In the genomic region with DNA sequence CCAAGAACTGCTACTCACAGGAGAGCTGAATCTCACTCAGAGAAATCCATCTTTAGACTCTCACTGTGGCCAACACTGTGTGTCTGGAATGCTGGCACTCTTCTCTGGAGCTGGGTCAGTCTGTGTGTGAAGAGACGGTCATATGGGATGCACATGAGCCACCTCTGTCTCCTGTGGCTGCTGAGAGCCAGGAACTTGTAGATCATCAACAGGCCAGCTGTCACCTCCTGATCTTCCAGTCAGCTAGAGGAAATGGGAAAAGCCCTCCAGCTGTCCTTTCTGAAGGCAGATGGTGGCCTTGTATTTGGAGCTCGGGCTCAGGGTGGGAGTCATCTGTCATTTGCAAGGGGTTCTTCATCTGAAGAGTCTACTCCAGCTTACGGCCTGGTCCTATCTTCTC, we compare ENCODE assay signal across 21 mouse cellular contexts.
DNase-seq lines count a peak whose midpoint lies in the region; ATAC-seq and TF ChIP-seq lines count a peak whose summit lies in the region.
"Had no signal": no experiment of that assay in that cellular context is flagged by ENCODE, and none has a peak within 500 bp of the region (broad histone marks: within the 10 kb centered on the region; RNA-seq: fewer than 3 reads in every experiment).

No protein-coding gene starts in this region.

- H3K4me1 ChIP-seq in heart, embryonic 10.5 days = peaks cover 7% of the 10 kb centered on the region
- H3K4me1 ChIP-seq in limb, embryonic 14.5 days (ENCODE audit: control insufficient read depth, insufficient read depth, low read length) = peaks cover 23% of the 10 kb centered on the region
- H3K4me1 ChIP-seq in limb, embryonic 10.5 days = peaks cover 44% of the 10 kb centered on the region
- H3K4me1 ChIP-seq in kidney, embryonic 16.5 days (ENCODE audit: insufficient read depth, low read length) = peaks cover 44% of the 10 kb centered on the region

- peaks cover 76% of the 10 kb centered on the region for H3K27me3 ChIP-seq in heart, embryonic 10.5 days (ENCODE audit: insufficient read depth, poor library complexity, severe bottlenecking)
- H3K27me3 ChIP-seq in limb, embryonic 14.5 days (ENCODE audit: control insufficient read depth, insufficient read depth, low read length) = no peaks in the 10 kb centered on the region
- H3K27me3 ChIP-seq in limb, embryonic 10.5 days (ENCODE audit: low read depth, poor library complexity, severe bottlenecking) = no peaks in the 10 kb centered on the region
- H3K27me3 ChIP-seq in kidney, embryonic 16.5 days (ENCODE audit: insufficient read depth, low read length) = no peaks in the 10 kb centered on the region
- H3K27me3 ChIP-seq: forebrain, embryonic 12.5 days; neural tube, embryonic 12.5 days had no signal

- 67% methylated on average over 3 of the region's 3 CpGs for WGBS in heart, embryonic 10.5 days
- 57% methylated on average over 3 of the region's 3 CpGs for WGBS in limb, embryonic 14.5 days
- 72% methylated on average over 3 of the region's 3 CpGs for WGBS in limb, embryonic 10.5 days
- WGBS in kidney, embryonic 16.5 days = 51% methylated on average over 3 of the region's 3 CpGs

- TF ChIP-seq POLR2A in limb, embryonic 14.5 days (IDR thresholded peaks at IDR 0.05; ENCODE audit: borderline replicate concordance, extremely low read depth, insufficient read depth, insufficient read length) = no peak

- peak; percentile 18 for DNase-seq in heart, postnatal 4 days
- DNase-seq in heart, embryonic 10.5 days (ENCODE audit: low spot score) = no peak
- DNase-seq in limb, embryonic 14.5 days (ENCODE audit: low spot score) = peak; percentile 40
- no peak for DNase-seq in limb, embryonic 10.5 days (ENCODE audit: low spot score)
- DNase-seq in kidney, postnatal 4 days = peak; percentile 46 to 63
- DNase-seq in thymus, postnatal 14 days = no peak
- DNase-seq in testis, postnatal 14 days (ENCODE audit: low spot score) = no peak
- DNase-seq: adrenal gland, postnatal 10 days; cerebellum, postnatal 36 days; gastrocnemius, postnatal 25 days; heart, adult 2 months; lung, adult 18-20 months; right cerebral cortex, postnatal 14 days; spleen, adult 18-20 months had no signal

- ATAC-seq in limb, embryonic 14.5 days (ENCODE audit: low FRiP score, low read depth) = no peak
- ATAC-seq in kidney, embryonic 16.5 days (ENCODE audit: low FRiP score, low TSS enrichment) = peak; percentile 57; the same call in 1 of the 2 replicates
- ATAC-seq: intestine, postnatal 0 days had no signal

- no peaks in the 10 kb centered on the region for H3K9me3 ChIP-seq in heart, embryonic 10.5 days
- no peaks in the 10 kb centered on the region for H3K9me3 ChIP-seq in limb, embryonic 14.5 days (ENCODE audit: control insufficient read depth, low read length)
- H3K9me3 ChIP-seq in limb, embryonic 10.5 days (replicated peaks) = no peaks in the 10 kb centered on the region
- no peaks in the 10 kb centered on the region for H3K9me3 ChIP-seq in kidney, embryonic 16.5 days (ENCODE audit: low read length)
- H3K9me3 ChIP-seq: forebrain, embryonic 12.5 days; midbrain, embryonic 10.5 days; neural tube, embryonic 12.5 days had no signal

- H3K4me3 ChIP-seq in heart, embryonic 10.5 days = no peak overlapping the region
- no peak overlapping the region for H3K4me3 ChIP-seq in limb, embryonic 14.5 days (replicated peaks; ENCODE audit: low read length)
- no peak overlapping the region for H3K4me3 ChIP-seq in limb, embryonic 10.5 days
- no peak overlapping the region for H3K4me3 ChIP-seq in kidney, embryonic 16.5 days (ENCODE audit: low read length)
- H3K4me3 ChIP-seq: forebrain, embryonic 12.5 days; heart, adult 2 months; midbrain, embryonic 10.5 days; neural tube, embryonic 12.5 days had no signal

- no peak overlapping the region for H3K27ac ChIP-seq in heart, embryonic 10.5 days
- H3K27ac ChIP-seq in limb, embryonic 14.5 days (replicated peaks; ENCODE audit: low read depth, low read length) = no peak overlapping the region
- H3K27ac ChIP-seq in limb, embryonic 10.5 days = no peak overlapping the region
- no peak overlapping the region for H3K27ac ChIP-seq in kidney, embryonic 16.5 days (ENCODE audit: low read length)
- H3K27ac ChIP-seq: forebrain, embryonic 12.5 days; heart, adult 2 months; macrophage; midbrain, embryonic 10.5 days; neural tube, embryonic 12.5 days had no signal

- H3K36me3 ChIP-seq in heart, embryonic 10.5 days = no peaks in the 10 kb centered on the region
- H3K36me3 ChIP-seq in limb, embryonic 14.5 days (ENCODE audit: control insufficient read depth, insufficient read depth, low read length) = no peaks in the 10 kb centered on the region
- no peaks in the 10 kb centered on the region for H3K36me3 ChIP-seq in limb, embryonic 10.5 days
- H3K36me3 ChIP-seq in kidney, embryonic 16.5 days (ENCODE audit: insufficient read depth, low read length) = no peaks in the 10 kb centered on the region
- H3K36me3 ChIP-seq: forebrain, embryonic 12.5 days; midbrain, embryonic 10.5 days; neural tube, embryonic 12.5 days had no signal

- no peak overlapping the region for H3K4me2 ChIP-seq in limb, embryonic 14.5 days (replicated peaks; ENCODE audit: low read depth, low read length, severe bottlenecking)
- H3K4me2 ChIP-seq in kidney, embryonic 16.5 days (replicated peaks; ENCODE audit: low read depth, low read length) = no peak overlapping the region
- H3K4me2 ChIP-seq: forebrain, embryonic 12.5 days; liver, embryonic 11.5 days; neural tube, embryonic 12.5 days had no signal

- no peak overlapping the region for H3K9ac ChIP-seq in limb, embryonic 14.5 days (ENCODE audit: low read depth, low read length, severe bottlenecking)
- no peak overlapping the region for H3K9ac ChIP-seq in kidney, embryonic 16.5 days (replicated peaks; ENCODE audit: low read length)
- H3K9ac ChIP-seq: forebrain, embryonic 12.5 days; neural tube, embryonic 12.5 days had no signal

Comparison
In these comparisons a context has a peak if more than half of its experiments do, and no peak if none do; other contexts are left out.
1. DNase-seq: peak in heart, postnatal 4 days (single experiment), limb, embryonic 14.5 days (single experiment) and kidney, postnatal 4 days (2 of 2); none in heart, embryonic 10.5 days (single experiment), limb, embryonic 10.5 days (single experiment), thymus, postnatal 14 days (single experiment) and testis, postnatal 14 days (single experiment).